Comparison of ENCODE assay signal across 8 mouse cellular contexts in the genomic region with DNA sequence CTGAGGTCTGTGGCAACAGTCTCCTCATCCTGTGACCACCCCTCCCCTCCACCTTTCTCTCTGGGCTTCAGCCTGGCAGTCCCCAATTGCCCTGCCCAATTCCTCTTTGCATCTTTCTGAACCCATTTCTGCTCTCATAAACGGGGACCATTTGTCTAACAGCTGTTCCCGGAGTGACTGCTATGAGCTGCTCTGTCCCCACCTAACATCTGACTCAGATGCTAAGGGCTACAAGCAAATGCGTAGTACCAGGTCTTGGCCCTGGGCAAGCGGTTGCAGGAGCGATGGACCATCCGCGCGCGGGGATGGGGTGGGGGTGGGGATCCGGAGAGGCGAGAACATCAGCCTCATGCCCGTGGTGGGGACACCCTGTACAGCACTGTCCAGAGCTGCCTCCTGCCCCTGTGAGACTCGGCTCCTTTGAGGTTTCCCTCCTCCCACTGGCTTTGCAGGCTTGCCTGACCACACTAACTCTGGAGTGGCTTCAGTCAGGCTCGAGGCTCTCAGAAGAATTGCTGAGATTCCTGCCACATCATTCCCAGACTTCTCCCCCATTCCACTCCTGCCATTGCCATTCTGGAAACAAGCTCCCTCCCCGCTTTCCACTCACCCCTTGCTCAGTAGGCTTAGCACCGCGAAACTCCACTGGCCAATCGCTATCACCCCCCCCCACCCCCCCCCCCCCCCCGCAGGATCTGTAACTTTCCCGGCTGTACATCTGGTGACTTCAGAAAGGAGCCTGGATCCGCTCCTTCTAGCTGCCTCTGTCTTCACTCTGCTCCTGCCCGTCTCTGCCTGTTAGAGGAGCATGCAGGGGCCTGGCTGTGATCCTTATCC. TPM values are rescaled to one million over a fixed set of nuclear protein-coding genes. Genes with fewer than 3 reads are reported as not detected.
A peak's percentile ranks its signal among the peaks of the same experiment; 100 is the strongest.
DNase-seq lines count a peak whose midpoint lies in the region; ATAC-seq lines count a peak whose summit lies in the region.

No protein-coding gene starts in this region.

- no peaks in the 10 kb centered on the region for H3K27me3 ChIP-seq in midbrain, embryonic 16.5 days (ENCODE audit: control insufficient read depth, insufficient read depth, low read depth, low read length)

- peak; percentile 19 for DNase-seq in cerebellum, adult 8-10 months
- DNase-seq in cerebellum, adult 11 months: no peak
- peak; percentile 30 to 33 for DNase-seq in cerebellum, postnatal 14 days
- DNase-seq in gastrocnemius, postnatal 25 days: peak; percentile 56
- peak; percentile 13 to 61 for DNase-seq in kidney, postnatal 25 days
- DNase-seq in thymus, postnatal 4 days: no peak

- H3K9ac ChIP-seq in midbrain, embryonic 16.5 days (ENCODE audit: low read depth, low read length): peak overlapping the region; percentile 52

- H3K4me2 ChIP-seq in midbrain, embryonic 16.5 days (ENCODE audit: low read length): peak overlapping the region; percentile 52

- WGBS in midbrain, embryonic 16.5 days: 10% methylated on average over 17 of the region's 22 CpGs

- no peak overlapping the region for H3K27ac ChIP-seq in midbrain, embryonic 16.5 days (ENCODE audit: low read length)

- no peaks in the 10 kb centered on the region for H3K36me3 ChIP-seq in midbrain, embryonic 16.5 days (ENCODE audit: control insufficient read depth, insufficient read depth, low read length)

- no peak for ATAC-seq in midbrain, embryonic 16.5 days
- ATAC-seq in monocyte, adult 5-6 weeks (replicated peaks; ENCODE audit: insufficient number of reproducible peaks, low FRiP score, low TSS enrichment, poor library complexity, severe bottlenecking): no peak

- H3K4me3 ChIP-seq in midbrain, embryonic 16.5 days (ENCODE audit: low read depth, low read length): peak overlapping the region; percentile 15

- no peaks in the 10 kb centered on the region for H3K9me3 ChIP-seq in midbrain, embryonic 16.5 days (replicated peaks; ENCODE audit: control insufficient read depth, low read length, poor library complexity, severe bottlenecking)

- peaks cover 14% of the 10 kb centered on the region for H3K4me1 ChIP-seq in midbrain, embryonic 16.5 days (ENCODE audit: control insufficient read depth, insufficient read depth, low read length)

RNA-seq across cellular contexts. Expression of gene Epn2, which starts 36.4 kb away (rescaled TPM):
- 10 to 100 TPM; 15.0 to 15.5 TPM for total RNA-seq in gastrocnemius, postnatal 25 days (2021)
- polyA plus RNA-seq in midbrain, embryonic 16.5 days (2015; fragmentation: Nextera tagmentation; extraction: Ambion mirVana): 78.0 and 82.3 TPM in 2 replicates
- 1.7 to 2.5 TPM in 2 of 3 replicates, not detected in the other for total RNA-seq in monocyte, adult 5-6 weeks (2017)

RNA-seq across cellular contexts. Expression of gene Grap, which starts 37.2 kb away (rescaled TPM):
- 1 to 10 TPM; 4.0 to 5.9 TPM for total RNA-seq in gastrocnemius, postnatal 25 days (2021)
- polyA plus RNA-seq in midbrain, embryonic 16.5 days (2015; fragmentation: Nextera tagmentation; extraction: Ambion mirVana): 10.7 and 11.6 TPM in 2 replicates
- 14.6 to 39.1 TPM (median 19.1 TPM) in 3 replicates for total RNA-seq in monocyte, adult 5-6 weeks (2017)

Comparison
In these comparisons a context has a peak if more than half of its experiments do, and no peak if none do; other contexts are left out.
1. DNase-seq: peak in cerebellum, adult 8-10 months (single experiment), cerebellum, postnatal 14 days (2 of 2), gastrocnemius, postnatal 25 days (single experiment) and kidney, postnatal 25 days (2 of 2); none in cerebellum, adult 11 months (single experiment) and thymus, postnatal 4 days (single experiment).